Mouse (Mus musculus): ENCODE data around the gene Tmem245.
"Not testable (repeated sequence)": the region's sequence is repeated elsewhere in the genome, so short reads cannot be mapped to it uniquely, and the experiment has no call there.

The Tmem245 gene

DNA sequence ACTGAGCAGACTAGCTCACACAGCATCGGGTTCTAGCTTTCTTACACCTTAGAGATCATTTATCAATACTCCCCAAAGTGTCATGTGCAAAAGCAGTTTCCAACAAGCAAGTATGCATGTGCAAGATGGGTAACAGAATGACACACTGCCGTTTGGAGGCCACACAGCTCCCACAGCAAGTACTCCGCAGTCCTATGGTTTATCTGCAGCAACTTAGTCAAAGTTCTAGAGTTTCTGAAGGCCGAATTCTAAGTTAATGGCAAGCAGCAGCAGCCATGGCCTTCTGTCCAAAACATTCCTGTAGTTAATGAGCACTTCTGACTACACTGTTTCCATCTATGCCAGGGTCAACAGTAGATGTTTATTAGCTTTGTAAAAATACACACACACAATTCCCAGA is 20.3 kb downstream of the Tmem245 start:
- ATAC-seq (ENCODE audit: low TSS enrichment), result no peak

DNA sequence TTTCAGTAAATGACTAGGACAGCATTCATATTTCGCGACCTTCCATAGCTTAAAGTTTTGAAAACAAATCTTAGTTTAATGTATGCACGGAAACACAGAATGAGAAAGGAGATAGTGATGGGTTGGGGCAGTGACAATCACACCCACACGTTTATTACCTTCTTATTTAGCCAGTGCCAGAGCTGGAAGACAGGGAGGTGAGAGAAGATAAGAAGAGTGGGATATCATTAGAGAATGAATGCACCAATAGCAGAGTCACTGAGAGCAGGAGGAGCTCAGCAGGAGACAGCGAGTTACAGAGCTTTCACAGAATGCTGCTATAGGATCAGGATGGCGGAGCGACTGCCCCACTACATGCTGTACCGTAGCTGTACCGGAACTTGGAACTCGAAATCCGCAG is 25.0 kb downstream of the Tmem245 start:
- no peak for ATAC-seq (ENCODE audit: low TSS enrichment)

- peak; percentile 47; the same call in 1 of the 2 replicates for ATAC-seq (ENCODE audit: low TSS enrichment)
These were observed 31.4 kb downstream of the Tmem245 start for GRCm38 (mm10) chr4:56915732-56916325.

- no peak for ATAC-seq (ENCODE audit: low TSS enrichment)
These were observed 32.5 kb downstream of the Tmem245 start for GRCm38 (mm10) chr4:56914761-56915160.

GRCm38 (mm10) chr4:56914338-56914737 is 32.9 kb downstream of the Tmem245 start:
- no peak for ATAC-seq (ENCODE audit: low TSS enrichment)

- ATAC-seq (ENCODE audit: low TSS enrichment), result no peak
These were observed 34.7 kb downstream of the Tmem245 start for GRCm38 (mm10) chr4:56912382-56913001.

- peak; percentile 80 for ATAC-seq (ENCODE audit: low TSS enrichment)
These were observed 37.7 kb downstream of the Tmem245 start for GRCm38 (mm10) chr4:56909568-56909967.

- ATAC-seq (ENCODE audit: low TSS enrichment), result no peak
These were observed 39.6 kb downstream of the Tmem245 start for GRCm38 (mm10) chr4:56907671-56908070.

GRCm38 (mm10) chr4:56906926-56907325 is 40.3 kb downstream of the Tmem245 start:
- no peak for ATAC-seq (ENCODE audit: low TSS enrichment)

DNA sequence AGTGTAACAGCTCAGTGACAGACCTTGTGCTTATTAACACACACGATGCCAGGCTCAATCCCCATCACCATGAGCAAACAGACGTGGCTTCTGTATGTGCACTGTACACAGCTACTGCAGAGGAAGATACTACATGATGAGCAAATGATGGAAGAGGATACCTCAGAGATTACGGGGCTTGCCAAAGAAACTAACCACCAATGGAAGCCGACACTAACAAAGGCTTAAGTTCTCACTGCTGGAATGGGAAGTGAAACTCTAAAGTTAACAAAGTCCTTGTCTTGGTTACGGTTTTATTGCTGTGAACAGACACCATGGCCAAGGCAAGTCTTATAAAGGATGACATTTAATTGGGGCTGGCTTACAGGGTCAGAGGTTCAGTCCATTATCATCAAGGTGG is 41.7 kb downstream of the Tmem245 start:
- no peak for ATAC-seq (ENCODE audit: low TSS enrichment)

DNA sequence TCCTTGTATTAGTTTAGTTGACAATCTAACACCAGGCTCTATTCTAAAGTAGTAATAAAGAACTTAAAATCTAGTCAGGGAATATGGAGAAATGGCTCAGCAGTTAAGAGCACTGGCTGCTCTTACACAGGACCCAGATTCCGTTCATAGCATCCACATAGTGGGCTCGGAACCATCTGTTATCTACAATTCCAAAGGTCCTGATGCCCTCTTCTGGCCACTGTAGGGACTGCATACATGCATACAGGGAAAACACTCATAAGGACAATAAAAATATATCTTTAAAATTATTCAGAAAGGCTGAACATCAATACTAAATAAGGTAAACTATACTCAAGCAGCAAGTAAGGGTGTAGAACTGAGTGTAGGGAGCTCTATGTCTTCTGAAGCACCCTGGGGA is 45.6 kb downstream of the Tmem245 start:
- ATAC-seq (ENCODE audit: low TSS enrichment), result no peak

DNA sequence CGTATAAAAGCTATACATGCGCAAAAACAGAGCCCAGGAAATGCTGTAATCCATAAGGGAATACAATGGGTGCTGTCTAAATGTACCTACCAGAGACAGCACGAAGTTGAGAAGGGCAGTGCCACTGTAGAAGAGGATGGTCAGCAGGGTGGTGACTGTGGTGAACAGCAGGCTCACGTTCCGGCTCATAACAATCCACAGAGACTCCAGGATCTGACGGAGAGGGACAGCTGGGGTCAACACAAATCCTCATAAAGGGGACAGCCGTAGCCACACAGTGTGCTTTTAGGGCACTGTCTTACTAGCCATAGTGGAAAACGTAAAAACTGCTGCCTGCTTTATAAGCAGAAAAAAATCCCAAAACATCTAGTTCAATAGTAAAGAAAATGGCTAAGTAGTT is 48.0 kb downstream of the Tmem245 start:
- ATAC-seq (ENCODE audit: low TSS enrichment), result no peak

DNA sequence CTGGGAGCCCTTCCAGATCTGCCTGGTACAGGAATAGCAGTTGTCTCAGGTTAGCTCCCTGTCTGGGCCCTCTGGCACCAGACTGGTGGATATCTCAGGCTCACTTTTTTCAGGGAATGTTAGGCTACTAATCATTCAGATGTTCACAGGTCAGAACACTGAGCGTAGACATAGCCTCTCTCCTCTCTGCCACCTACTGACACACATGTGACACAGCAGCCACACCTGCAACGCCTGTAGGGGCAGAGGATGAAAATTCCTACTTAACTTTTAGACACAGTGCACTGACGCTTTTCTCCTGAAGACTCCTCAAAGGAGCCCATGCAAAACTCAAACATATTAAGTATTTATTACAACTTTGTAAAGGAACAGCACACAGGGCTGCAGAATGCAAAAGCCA is 49.7 kb downstream of the Tmem245 start:
- no peak for ATAC-seq (ENCODE audit: low TSS enrichment)

- ATAC-seq (ENCODE audit: low TSS enrichment), result no peak
These were observed 53.0 kb downstream of the Tmem245 start for GRCm38 (mm10) chr4:56894196-56894595.

- peak; percentile 47; the same call in 1 of the 2 replicates for ATAC-seq (ENCODE audit: low TSS enrichment)
These were observed 54.6 kb downstream of the Tmem245 start for GRCm38 (mm10) chr4:56892501-56893115.

DNA sequence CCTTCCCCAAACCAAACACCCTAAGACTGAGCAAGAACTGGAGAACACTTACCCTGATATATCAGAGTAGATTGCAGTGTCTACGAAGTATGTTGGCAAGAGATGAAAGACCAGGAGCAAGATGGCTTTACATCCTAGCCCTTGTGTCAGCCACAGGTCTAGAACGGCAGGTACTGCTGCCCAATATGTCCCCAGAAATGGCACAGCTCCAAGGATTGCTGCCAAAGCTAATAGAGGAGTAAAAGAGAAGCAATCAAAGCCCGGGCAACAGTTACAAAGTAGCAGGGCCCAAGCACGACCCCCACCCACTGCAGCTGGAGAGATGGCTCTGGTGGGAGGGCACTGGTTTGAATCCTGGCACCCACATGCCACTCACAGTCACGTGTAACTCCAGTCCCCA is 58.8 kb downstream of the Tmem245 start:
- ATAC-seq (ENCODE audit: low TSS enrichment), result no peak

DNA sequence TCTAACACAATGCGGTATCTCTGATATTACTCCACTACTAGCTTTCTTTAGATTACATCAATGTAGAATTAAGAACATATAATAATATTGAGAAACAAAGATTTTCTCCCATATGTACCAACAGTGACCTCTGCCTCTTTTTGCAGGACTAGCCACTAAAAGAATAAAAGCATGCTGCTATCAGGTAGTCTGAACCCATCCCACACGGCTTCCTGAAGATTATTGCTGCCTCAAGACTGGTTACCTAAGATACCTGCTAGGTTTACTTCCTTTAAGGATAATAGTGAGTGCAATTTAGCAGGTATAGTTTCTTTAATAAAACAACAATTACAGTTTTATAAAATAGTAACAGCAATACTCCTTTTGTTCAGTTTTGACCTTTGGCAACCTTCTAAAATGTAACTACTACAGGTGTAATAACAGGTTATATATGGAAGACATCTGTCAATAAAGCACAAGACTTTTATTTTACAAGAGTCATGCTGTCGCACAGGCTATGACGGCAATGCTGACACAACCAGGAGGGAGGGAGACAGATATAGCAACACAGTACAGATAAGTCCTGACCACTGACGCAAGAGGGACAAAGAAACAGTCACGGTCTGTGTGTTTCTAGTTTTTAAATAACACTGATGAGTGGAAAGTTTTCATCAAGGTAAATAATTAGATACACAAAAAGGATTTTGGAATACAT is 60.8 kb downstream of the Tmem245 start:
- no peak for ATAC-seq (ENCODE audit: low TSS enrichment)

GRCm38 (mm10) chr4:56880036-56880703 is 67.1 kb downstream of the Tmem245 start:
- no peak for ATAC-seq (ENCODE audit: low TSS enrichment)

GRCm38 (mm10) chr4:56878971-56879370 is 68.3 kb downstream of the Tmem245 start:
- ATAC-seq (ENCODE audit: low TSS enrichment), result no peak

DNA sequence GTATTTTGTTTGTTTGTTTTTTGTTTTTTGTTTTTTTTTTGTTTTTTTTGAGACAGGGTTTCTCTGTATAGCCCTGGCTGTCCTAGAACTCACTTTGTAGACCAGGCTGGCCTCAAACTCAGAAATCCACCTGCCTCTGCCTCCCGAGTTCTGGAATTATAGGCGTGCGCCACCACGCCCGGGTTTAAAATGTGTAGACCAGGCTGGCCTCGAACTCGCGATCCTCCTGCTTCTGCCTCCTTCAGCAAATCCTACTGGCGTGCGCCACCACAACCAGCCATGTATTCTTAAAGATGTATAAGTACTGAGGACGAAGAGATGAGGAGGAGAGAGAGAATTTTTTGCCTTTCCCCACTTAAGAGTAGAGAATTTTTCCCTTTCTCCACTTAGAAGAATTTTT is 76.7 kb downstream of the Tmem245 start:
- not testable (repeated sequence) for ATAC-seq (ENCODE audit: low TSS enrichment)

- ATAC-seq (ENCODE audit: low TSS enrichment), result no peak
These were observed 79.5 kb downstream of the Tmem245 start for GRCm38 (mm10) chr4:56867761-56868160.

- peak; percentile 17; the same call in 1 of the 2 replicates for ATAC-seq (ENCODE audit: low TSS enrichment)
These were observed 81.3 kb downstream of the Tmem245 start for GRCm38 (mm10) chr4:56865971-56866370.

All from frontal cortex, adult (tissue).